ENCODE assay signal across 1 mouse cellular context in the genomic region with DNA sequence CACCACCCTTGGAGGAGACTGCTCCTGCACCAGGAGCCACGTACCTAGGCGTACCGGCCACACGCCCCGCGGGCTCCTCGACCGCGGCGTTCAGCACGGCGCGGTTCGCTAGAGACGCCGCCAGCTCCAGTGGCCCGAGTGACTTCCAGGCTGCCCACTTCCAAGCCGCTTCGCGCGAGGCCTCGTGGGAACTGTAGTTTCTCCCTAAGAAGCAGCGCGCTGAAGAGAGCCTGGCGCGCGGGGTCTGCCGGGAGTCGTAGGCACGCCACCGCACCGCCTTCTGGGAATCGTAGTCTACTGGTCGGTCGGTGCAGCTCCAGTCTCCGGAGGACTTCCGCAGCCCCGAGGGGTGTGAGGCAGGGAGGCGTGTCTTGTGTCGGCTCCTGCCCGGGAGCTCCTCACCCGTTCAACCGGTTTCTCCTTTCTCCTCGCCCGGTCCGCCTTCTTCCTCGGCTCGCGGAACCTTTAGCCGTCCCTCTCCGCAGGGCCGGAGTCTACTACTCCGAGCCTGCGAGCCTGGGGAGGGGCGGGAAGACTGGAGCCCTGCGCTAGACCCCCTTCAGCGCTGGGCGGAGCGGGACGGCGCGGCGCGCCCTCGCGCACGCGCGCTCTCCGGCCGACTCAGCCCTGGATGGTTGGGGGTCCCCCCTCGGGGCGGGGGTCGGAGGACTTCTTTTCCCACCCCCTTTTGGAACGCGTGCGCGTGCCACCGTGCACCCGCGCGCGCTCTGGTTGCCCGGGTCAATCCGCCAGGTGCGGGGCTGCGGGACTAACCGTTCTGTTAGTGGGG.
TF ChIP-seq lines count a peak whose summit lies in the region.

Sipa1l3 (minus strand) TSS at position 221 of the 790 bp plus-strand sequence.

TF ChIP-seq in myocyte, 11 proteins besides CTCF, POLR2A, EP300 and RAD21 (continued from another document):
- TF ChIP-seq MYOD1 (IDR thresholded peaks at IDR 0.05; ENCODE audit: control insufficient read depth in 1 of 3, insufficient read length in 2 of 3, low read depth in 2 of 3): peak in 1 of 3 experiments; percentile 1
- TF ChIP-seq USF1 (IDR thresholded peaks at IDR 0.05; ENCODE audit: low read depth): no peak
- no peak for TF ChIP-seq TCF3 (IDR thresholded peaks at IDR 0.05; ENCODE audit: insufficient read length, low read depth)
- no peak for TF ChIP-seq CEBPB (IDR thresholded peaks at IDR 0.05; ENCODE audit: insufficient read depth, poor library complexity, severe bottlenecking)
- no peak for TF ChIP-seq TCF12 (IDR thresholded peaks at IDR 0.05; ENCODE audit: insufficient read depth, poor library complexity, severe bottlenecking)
TF ChIP-seq in myocyte: peak in this region for 4.
